Mouse (Mus musculus): ENCODE data around the gene Muc3a. TPM values are rescaled to one million over a fixed set of nuclear protein-coding genes. Genes with fewer than 3 reads are reported as not detected.

Muc3a gene
- polyA plus RNA-seq, 1 experiment from 2014 or later: not detected

GRCm38 (mm10) chr5:137170836-137171380 is 41.3 kb downstream of the Muc3a start:
- no peak for ATAC-seq (ENCODE audit: low FRiP score, low read depth)
- Histone ChIP-seq H3K9ac (no peak overlapping the region), H3K36me3 (no peaks in the 10 kb centered on the region), H3K9me3 (no peaks in the 10 kb centered on the region), H3K4me3 (no peak overlapping the region), H3K4me1 (no peaks in the 10 kb centered on the region), H3K4me2 (replicated peaks) (no peak overlapping the region), H3K27ac (no peak overlapping the region), H3K27me3 (replicated peaks) (no peaks in the 10 kb centered on the region)
- 75% methylated on average over 9 of the region's 9 CpGs for WGBS

- Histone ChIP-seq H3K9ac (no peak overlapping the region), H3K27ac (no peak overlapping the region), H3K4me1 (no peaks in the 10 kb centered on the region), H3K9me3 (no peaks in the 10 kb centered on the region), H3K36me3 (no peaks in the 10 kb centered on the region), H3K4me2 (replicated peaks) (no peak overlapping the region), H3K27me3 (replicated peaks) (no peaks in the 10 kb centered on the region), H3K4me3 (no peak overlapping the region)
- 81% methylated on average over 6 of the region's 6 CpGs for WGBS
- ATAC-seq (ENCODE audit: low FRiP score, low read depth): no peak
Observed at GRCm38 (mm10) chr5:137167539-137167938, 44.6 kb downstream of the Muc3a start.

GRCm38 (mm10) chr5:137166012-137166411 is 46.2 kb downstream of the Muc3a start:
- Histone ChIP-seq H3K27ac (no peak overlapping the region), H3K4me2 (replicated peaks) (no peak overlapping the region), H3K36me3 (no peaks in the 10 kb centered on the region), H3K9ac (no peak overlapping the region), H3K9me3 (no peaks in the 10 kb centered on the region), H3K4me3 (no peak overlapping the region), H3K27me3 (replicated peaks) (no peaks in the 10 kb centered on the region), H3K4me1 (no peaks in the 10 kb centered on the region)
- no peak for ATAC-seq (ENCODE audit: low FRiP score, low read depth)
- 83% methylated on average over 9 of the region's 9 CpGs for WGBS

- no peaks in the 10 kb centered on the region for H3K4me1 ChIP-seq
- H3K4me2 ChIP-seq (replicated peaks): no peak overlapping the region
- H3K4me3 ChIP-seq: no peak overlapping the region
- ATAC-seq (ENCODE audit: low FRiP score, low read depth): no peak
- peaks cover 14% of the 10 kb centered on the region; the same call in 1 of the 2 replicates for H3K9me3 ChIP-seq
- H3K27me3 ChIP-seq (replicated peaks): no peaks in the 10 kb centered on the region
- H3K27ac ChIP-seq: no peak overlapping the region
- no peak overlapping the region for H3K9ac ChIP-seq
- no peaks in the 10 kb centered on the region for H3K36me3 ChIP-seq
- WGBS: 80% methylated on average over 4 of the region's 4 CpGs
Observed at GRCm38 (mm10) chr5:137161853-137162252, 50.3 kb downstream of the Muc3a start.

DNA sequence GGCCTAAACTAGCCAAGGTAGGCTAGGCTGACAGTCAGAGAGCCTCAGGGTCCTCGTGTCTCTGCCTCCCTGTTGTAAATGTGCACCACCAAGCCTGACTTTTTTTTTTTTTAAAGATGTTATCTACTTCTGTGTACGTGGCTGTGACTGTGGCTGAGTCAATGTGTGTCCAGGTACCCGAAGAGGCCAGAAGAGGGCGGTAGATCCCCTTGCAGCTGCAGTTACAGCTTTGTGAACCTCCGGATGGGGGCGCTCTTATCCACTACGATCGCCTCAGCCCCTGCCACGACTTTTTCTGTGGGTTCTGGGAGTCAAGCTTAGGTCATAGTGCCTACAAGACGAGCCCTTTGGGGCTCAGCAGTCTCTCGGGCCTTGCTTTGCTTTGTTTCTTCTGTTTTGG is 52.7 kb downstream of the Muc3a start:
- H3K36me3 ChIP-seq: no peaks in the 10 kb centered on the region
- no peak overlapping the region for H3K27ac ChIP-seq
- H3K9ac ChIP-seq: no peak overlapping the region
- no peak overlapping the region for H3K4me3 ChIP-seq
- peaks cover 24% of the 10 kb centered on the region for H3K9me3 ChIP-seq
- no peak for ATAC-seq (ENCODE audit: low FRiP score, low read depth)
- H3K4me1 ChIP-seq: no peaks in the 10 kb centered on the region
- 34% methylated on average over 11 of the region's 11 CpGs for WGBS
- no peaks in the 10 kb centered on the region for H3K27me3 ChIP-seq (replicated peaks)
- no peak overlapping the region for H3K4me2 ChIP-seq (replicated peaks)

Other genes with a start within 250 kb of the Muc3a start
- 0.27 and 0.30 TPM in 2 replicates for gene Cldn15, start 245.8 kb downstream of the Muc3a start, polyA plus RNA-seq (2016; fragmentation: Nextera tagmentation; extraction: Ambion mirVana)
- gene Plod3, start 225.4 kb downstream of the Muc3a start, polyA plus RNA-seq (2016; fragmentation: Nextera tagmentation; extraction: Ambion mirVana): 38.4 and 39.8 TPM in 2 replicates
- gene Znhit1, start 224.4 kb downstream of the Muc3a start, polyA plus RNA-seq (2016; fragmentation: Nextera tagmentation; extraction: Ambion mirVana): 103 and 109 TPM in 2 replicates
- 3.6 and 4.5 TPM in 2 replicates for gene Vgf, start 186.0 kb downstream of the Muc3a start, polyA plus RNA-seq (2016; fragmentation: Nextera tagmentation; extraction: Ambion mirVana)
- gene Ap1s1, start 166.3 kb downstream of the Muc3a start, polyA plus RNA-seq (2016; fragmentation: Nextera tagmentation; extraction: Ambion mirVana): 193 and 198 TPM in 2 replicates
- gene Serpine1, start 140.1 kb downstream of the Muc3a start, polyA plus RNA-seq (2016; fragmentation: Nextera tagmentation; extraction: Ambion mirVana): 0.11 and 0.23 TPM in 2 replicates
- 4.3 and 5.3 TPM in 2 replicates for gene Trim56, start 96.2 kb downstream of the Muc3a start, polyA plus RNA-seq (2016; fragmentation: Nextera tagmentation; extraction: Ambion mirVana)
- gene Muc3, start 63.1 kb downstream of the Muc3a start, polyA plus RNA-seq (2016; fragmentation: Nextera tagmentation; extraction: Ambion mirVana): not detected in 2 replicates
- 20.6 and 23.5 TPM in 2 replicates for gene Ache, start 75.1 kb upstream of the Muc3a start, polyA plus RNA-seq (2016; fragmentation: Nextera tagmentation; extraction: Ambion mirVana)
- gene Ufsp1, start 82.2 kb upstream of the Muc3a start, polyA plus RNA-seq (2016; fragmentation: Nextera tagmentation; extraction: Ambion mirVana): 11.4 and 11.6 TPM in 2 replicates
- 155 and 167 TPM in 2 replicates for gene Srrt, start 95.3 kb upstream of the Muc3a start, polyA plus RNA-seq (2016; fragmentation: Nextera tagmentation; extraction: Ambion mirVana)
- 31.7 and 36.2 TPM in 2 replicates for gene Trip6, start 102.0 kb upstream of the Muc3a start, polyA plus RNA-seq (2016; fragmentation: Nextera tagmentation; extraction: Ambion mirVana)
- 24.4 and 25.1 TPM in 2 replicates for gene Slc12a9, start 121.2 kb upstream of the Muc3a start, polyA plus RNA-seq (2016; fragmentation: Nextera tagmentation; extraction: Ambion mirVana)
- 25.6 and 28.1 TPM in 2 replicates for gene Ephb4, start 137.7 kb upstream of the Muc3a start, polyA plus RNA-seq (2016; fragmentation: Nextera tagmentation; extraction: Ambion mirVana)

Measured in neural tube, embryonic 12.5 days (tissue).